Mouse (Mus musculus) left cerebral cortex, adult 11 months (tissue): ENCODE results near the gene Spink4.

Experiments used
- DNase-seq: peaks from one replicate; pipeline ENCODE4 v3.0.0; 2022; ENCODE audit warnings: low spot score

Gene Spink4

DNA sequence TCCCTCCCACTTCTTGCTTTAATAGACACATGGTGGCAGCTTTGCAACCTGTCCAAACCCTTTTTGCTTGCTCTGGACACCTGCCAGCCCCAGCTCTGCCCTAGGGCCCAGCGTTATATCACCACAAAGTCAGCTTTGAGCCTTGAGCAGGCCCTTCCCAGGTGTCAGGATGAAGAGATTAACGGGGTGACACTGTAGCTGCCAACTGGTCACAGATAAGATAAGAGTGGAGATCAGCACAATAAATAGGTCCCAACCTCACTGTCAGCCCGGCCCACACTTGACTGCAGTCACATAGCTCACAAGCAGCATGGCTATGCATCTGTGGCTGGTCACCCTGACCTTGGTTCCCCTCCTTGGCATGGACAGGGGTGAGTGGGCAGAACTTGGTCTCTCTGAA lies at the start of gene Spink4:
TSS of gene Spink4 (plus strand) at position 268 of the 400 bp plus-strand sequence.
- DNase-seq = no peak

- no peak for DNase-seq
Observed at GRCm38 (mm10) chr4:40870206-40870605, 49.6 kb upstream of the Spink4 start.

GRCm38 (mm10) chr4:40872129-40872528 lies 47.7 kb upstream of the Spink4 start:
- no peak for DNase-seq

GRCm38 (mm10) chr4:40873320-40873719 lies 46.5 kb upstream of the Spink4 start:
- DNase-seq = no peak

DNA sequence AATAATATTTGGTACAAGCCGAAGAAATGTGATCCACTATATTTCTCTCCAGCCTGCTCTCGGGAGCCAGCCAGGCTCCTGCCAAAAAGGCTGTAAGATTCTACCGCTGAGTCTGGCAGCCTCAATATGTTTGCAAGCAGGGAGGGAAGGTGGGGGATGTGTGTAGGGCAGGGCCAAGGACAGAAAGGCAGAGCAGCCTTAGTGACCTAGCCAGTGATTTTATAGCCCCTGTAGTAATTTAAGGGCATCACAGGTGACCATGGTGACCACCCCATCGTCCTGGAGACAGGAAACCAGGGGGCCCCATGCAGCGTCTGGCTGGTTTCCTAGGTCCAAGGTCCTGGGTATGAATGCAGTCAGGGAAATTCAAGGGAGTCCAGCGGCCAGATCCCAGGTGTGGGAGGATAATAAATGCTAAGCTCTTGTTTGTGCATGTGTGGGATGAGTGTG lies 45.7 kb upstream of the Spink4 start:
- no peak for DNase-seq

DNA sequence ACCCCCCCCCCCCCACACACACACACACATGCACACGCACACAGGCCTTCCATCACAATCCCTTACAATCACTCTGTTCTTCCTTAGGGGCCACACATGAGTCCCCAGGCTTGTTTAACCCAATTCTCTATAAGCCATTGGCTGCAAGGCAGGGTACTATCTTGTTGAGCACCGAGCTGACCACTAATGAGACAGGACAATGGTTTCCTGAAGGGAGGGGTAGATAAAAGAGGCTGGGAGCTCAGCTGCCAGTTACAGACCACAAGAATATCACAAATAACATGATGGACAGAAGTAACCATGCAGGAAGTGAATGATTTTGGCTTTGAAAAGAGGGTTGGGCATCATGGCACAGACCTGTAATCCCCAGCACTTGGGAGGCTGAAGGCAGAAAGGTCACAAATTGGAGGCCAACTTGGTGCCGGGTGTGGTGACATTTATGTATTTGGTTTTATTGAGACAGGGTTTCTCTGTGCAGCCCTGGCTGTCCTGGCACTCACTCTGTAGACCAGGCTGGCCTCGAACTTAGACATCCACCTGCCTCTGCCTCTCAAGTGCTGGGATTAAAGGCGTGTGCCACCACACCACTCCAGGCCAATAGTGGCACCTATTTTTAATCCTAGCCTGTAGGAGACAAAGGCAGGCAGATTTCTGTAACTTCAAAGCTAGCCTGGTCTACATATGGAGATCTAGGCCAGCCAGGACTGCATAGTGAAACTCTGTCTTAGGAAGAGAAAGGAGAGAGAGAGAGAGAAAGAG lies 44.9 kb upstream of the Spink4 start:
- DNase-seq = no peak

GRCm38 (mm10) chr4:40875842-40876241 lies 44.0 kb upstream of the Spink4 start:
- peak; percentile 58 for DNase-seq

DNA sequence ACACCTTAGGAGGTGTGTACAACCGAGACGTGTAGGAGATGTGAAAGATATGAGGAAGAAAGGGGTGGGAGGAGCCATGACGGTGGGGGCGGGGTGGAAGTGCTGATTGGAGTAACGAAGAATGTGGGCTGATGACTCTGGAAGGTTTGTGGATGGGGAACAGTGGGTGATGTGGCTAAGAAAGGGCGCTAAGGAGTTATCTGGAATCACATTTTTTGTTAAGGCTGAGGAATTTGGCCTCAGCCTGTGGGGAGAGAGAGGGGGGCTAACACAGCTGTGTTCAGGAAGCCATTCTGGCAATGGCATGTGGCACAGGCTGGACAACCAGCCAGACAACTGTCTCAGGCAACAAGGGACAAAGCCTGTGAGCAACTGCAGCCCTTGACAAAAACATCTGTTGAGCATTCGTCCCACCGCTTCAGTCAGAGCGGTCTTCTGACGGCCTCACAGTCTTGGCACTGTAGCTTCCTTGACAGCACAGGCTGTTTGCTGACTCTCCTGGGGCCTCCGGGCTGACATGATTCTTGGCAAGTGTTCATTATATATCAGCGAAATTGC lies 43.0 kb upstream of the Spink4 start:
- DNase-seq = no peak

GRCm38 (mm10) chr4:40877528-40877927 lies 42.3 kb upstream of the Spink4 start:
- no peak for DNase-seq

DNA sequence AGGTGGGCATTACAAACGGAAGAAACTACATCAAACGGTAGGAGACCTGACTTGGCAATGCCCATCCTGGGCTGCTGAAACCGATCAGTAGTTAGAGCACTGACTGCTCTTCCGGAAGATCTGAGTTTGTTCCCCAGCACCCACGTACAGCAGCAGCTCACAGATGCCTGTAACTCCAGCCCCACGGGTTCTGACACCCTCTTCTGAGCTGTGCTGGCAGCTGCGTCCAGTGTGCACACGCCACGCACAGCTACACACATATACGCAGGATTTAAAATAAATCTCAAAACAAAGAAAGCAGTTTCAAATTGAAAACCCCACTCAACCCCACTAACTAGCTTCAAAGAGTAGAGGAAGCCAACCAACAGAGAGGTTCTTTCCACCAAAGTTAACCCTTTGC lies 36.7 kb upstream of the Spink4 start:
- no peak for DNase-seq

DNA sequence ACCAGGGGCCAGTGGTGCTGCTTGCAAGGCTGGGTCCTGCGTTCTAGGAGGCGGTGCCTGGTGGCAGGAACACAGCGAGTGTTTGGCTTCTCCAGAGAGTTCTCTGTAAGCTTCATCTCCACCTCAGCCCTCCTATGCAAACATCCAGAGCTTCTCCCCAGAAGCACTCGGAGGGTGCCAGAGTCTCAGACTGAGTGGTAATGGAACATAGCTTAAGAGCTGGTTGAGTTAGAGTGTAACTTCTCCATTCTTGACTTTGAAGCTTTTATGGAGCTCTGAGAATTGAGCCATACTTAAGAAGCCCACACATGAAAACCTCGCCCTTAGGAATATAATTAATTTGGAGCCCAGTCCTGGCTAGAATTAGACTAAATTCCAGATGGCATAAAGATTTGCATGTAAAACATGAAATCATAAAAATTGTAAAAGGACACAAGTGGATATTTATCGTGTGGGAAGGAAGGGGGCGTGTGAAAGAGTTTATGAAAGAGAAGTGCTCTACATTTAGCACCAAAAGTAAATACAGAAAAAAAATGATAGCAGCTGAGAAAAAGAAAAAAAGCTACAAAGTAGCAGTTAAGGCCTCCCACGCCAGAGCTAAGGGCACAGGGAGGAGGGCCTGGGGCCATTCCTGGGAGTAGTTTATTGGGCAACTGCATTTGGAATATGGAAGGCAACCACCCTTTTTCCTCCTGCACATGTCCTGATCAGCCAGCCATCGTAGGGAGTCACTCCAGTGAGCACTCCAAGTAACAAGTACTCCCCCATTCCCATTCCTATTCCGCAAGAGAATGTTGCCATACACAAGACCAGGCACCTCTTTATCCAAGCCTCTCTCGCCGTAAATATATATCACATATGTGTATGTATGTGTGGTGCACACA lies 35.3 kb upstream of the Spink4 start:
- DNase-seq = no peak

GRCm38 (mm10) chr4:40885166-40885525 lies 34.7 kb upstream of the Spink4 start:
- DNase-seq = no peak

DNA sequence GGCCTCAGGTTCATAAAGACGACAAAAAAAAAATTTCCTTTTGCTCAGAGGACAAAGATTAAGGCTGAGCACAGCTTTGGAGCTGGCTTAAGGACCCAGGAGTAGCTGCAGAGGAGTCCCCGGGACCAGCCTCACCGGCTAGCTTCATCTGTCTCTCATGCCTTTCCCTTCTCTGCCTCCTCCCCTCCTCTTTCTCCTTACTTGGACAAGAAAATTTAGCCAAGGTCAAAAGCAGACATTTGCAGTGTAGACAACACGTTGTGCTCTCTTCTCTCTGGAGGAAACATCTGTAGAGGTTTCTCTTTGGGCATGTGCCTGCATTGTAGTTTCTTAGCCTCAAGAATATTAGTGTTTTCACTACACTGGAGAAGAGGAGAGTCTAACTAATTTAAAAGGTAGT lies 34.0 kb upstream of the Spink4 start:
- no peak for DNase-seq

- no peak for DNase-seq
Observed at GRCm38 (mm10) chr4:40888839-40889238, 31.0 kb upstream of the Spink4 start.

- no peak for DNase-seq
Observed at GRCm38 (mm10) chr4:40889252-40889651, 30.6 kb upstream of the Spink4 start.

GRCm38 (mm10) chr4:40889983-40890382 lies 29.9 kb upstream of the Spink4 start:
- DNase-seq = no peak

- no peak for DNase-seq
Observed at GRCm38 (mm10) chr4:40891206-40891605, 28.6 kb upstream of the Spink4 start.

DNA sequence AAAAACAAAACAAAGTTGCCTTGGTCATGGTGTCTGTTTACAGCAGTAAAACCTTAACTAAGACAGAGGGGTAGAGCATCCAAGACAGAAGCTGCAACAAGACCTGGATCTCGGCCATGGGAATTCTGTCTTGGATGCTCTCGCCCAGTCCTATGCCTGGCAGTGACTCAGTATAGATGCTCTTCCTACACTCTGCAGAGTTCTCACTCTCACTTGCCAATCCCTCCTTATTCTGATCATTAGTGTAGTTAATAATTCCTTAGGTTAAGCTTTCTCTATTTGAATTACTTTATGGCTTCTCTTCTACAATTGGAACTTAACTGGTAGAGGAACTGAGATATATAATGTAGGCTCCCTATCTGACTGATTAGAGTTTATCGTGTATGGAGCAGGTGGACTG lies 24.7 kb upstream of the Spink4 start:
- no peak for DNase-seq

DNA sequence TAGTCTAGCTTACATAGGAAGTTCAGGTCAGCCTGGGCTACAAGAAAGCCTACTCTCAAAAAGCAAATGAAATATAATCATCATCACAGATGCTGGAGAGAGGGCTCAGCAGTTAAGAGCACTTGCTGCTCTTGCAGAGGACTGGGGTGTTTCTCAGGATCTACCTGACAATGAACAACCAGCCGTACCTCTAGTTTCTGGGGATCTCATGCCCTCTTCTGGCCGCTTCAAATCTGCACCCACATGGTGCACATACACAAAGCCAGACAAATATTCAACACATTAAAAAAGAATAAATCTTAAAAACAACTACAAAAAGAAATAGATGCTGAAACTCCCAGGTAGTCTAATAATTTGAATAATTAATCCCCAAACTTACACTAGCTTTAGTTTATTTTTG lies 24.2 kb upstream of the Spink4 start:
- no peak for DNase-seq

DNA sequence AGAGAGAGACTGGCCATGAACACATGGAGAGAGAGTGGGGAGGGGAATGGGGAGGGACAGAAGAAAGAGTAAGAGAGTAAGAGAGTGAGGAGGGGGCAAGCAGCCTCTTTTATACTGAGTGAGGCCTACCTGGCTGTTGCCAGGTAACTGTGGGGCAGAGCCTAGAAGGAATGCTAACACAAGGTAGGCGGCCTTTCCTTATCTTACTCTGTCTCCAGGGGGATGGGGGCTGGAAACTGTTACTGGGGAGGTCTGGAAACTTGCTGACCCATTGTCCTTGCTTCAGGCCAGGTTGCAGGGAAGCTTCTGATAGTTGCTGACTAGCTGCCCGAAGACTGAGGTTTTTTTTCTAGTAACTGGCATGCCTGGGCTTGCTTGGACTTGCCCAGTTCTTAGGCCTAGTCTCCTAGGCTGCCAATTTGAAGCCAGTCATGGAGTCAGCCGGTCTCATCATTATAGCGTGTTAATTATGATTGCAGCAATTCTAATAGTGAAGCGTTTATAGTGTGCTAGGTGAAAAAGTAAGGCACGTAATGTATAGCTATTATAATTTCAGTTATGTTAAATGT lies 21.3 kb upstream of the Spink4 start:
- DNase-seq = no peak

DNA sequence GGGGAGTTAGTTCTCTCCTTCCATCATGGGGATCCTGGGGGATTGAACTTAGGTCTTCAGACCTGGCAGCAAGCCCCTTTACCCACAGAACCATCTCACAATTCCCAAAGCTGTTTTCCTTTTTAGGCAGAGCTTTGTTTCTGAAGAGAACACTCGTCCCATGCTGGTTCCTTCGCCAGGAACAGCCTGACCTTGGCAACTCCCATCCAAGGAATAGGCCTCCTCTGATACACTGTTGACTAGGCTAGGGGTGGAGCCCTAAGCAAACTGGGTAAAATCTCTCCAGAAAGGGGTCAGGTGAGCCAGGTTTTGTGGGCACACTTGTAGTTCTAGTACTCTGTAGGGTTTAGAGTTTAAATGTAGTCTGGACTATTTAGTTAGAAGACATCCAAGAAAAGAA lies 20.6 kb upstream of the Spink4 start:
- DNase-seq = no peak

- no peak for DNase-seq
Observed at GRCm38 (mm10) chr4:40900071-40900470, 19.8 kb upstream of the Spink4 start.

GRCm38 (mm10) chr4:40900612-40901011 lies 19.2 kb upstream of the Spink4 start:
- DNase-seq = no peak
